Mouse (Mus musculus): ENCODE data around the gene Tex33.

The Tex33 gene

DNA sequence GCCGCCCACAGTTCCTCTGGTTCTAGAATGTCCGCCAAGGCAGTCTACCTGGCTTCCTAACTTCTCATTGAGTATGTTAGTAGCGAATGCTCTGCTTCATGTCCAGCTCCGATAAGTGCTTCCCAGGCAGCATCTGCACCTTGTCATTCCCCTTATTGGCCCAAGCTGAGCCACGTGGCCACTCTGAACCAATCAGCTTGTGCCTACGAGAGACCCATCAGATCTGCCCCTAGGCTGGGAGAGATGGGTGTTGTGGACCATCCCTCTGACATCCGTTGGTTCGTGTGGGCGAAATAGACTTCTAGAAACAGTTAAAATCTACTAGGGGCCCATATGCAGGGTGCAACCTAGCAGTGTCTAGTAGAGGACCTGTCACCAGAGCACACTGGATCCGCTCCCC is 17.9 kb downstream of the Tex33 start:
- intact Hi-C loops (cut with DNase I): no loop called here

DNA sequence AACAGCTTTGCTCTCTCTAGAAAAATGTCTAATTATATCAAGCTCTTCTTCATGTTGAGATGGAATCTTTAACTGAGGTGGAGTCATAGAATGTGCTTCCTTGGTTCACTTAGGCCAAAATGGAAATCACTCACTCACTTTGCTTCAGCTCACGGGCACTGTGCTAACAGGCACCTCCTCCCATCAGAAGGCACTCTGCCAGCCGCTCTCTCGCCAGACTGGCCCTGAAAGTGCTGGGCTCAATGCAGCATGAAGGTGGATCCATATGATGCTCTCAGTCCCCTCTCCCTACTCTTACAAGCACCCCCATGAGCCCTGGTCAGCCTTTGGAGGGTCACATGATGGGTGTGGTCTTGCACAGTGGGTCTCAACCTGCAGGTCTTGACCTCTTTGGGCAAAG is 21.5 kb downstream of the Tex33 start:
- intact Hi-C loops (cut with DNase I): no loop called here

DNA sequence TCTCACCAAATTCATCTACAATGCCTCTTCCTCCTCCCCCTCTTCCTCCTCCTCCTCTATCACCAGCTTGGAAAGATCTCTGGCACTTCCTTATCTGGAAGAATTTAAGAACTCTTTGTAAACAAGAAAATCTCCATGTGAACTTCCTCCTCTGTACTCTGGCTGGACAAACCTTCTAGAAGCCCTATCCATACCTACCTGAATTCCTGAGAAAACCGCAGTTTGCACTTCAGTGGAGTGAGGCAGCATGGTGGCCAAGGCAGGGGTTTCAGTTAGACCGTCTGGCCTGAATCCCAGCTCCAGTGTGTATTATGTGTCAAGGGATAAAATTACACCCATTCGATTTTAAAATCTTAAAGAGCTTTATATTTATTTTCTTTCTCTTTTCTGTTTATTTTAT is 22.9 kb downstream of the Tex33 start:
- intact Hi-C loops (cut with DNase I): no loop called here

DNA sequence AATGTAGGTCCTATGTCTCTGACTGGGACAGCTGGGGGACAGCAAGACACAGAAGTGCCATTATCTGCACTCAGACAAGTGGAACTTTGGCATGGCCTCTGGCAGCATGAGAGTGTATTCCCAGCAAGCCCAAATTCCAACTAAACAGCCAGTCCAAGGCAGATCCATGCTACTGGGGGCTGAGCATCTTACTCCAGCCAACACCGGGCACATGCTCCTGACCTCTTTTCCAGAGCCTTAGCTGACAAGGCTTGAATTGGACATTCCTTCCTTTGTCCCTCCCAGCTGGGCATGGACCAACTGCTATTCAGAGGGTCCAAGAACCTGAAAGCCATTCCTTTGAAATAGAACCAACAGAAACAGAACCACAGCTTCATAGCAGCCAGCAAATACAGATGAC is 26.1 kb downstream of the Tex33 start:
- intact Hi-C loops (cut with DNase I): loop anchor here (1.0 kb wide), 1 partner anchor 112 kb away; no protein-coding TSS in a partner anchor

DNA sequence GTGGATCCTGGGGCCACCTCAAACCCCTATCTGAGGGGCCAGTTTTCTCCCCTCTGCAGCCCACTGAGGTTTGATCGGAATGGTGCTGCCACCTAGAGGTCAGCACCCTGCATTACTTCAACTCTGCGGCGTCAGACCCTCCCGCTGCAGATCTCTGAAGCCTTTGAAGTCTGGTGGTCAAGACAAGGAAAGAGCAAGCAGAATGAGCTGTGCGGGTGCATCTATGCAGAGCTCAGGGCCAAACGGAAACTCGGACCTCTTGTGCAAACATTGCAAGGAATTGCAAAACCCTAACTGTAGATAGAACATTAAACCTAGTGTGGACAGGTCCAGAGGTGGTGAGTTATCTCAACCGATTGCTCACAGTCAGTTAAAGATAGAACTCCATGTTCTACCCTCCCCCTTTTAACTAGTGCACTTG is 26.8 kb downstream of the Tex33 start:
- intact Hi-C loops (cut with DNase I): loop anchor here (1.0 kb wide), 1 partner anchor 112 kb away; no protein-coding TSS in a partner anchor

DNA sequence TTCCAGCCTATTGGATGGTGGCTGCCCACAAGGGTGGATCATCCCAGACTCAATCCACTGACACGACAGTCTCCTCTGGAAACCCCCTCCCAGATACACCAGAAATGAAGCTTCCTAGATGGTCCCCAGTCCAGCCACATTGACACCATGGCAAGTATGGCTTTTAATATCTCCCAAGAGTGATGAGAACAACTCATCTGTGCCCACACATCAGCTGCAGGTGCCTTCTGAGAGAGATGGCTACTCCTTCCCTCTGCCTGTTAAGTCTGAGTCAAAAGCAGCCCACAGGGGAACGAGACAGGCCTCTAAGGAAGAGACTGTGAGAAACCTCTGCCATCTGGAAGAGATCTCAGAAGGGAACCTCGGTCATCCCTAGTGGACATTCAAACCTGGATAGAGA is 27.9 kb downstream of the Tex33 start:
- intact Hi-C loops (cut with DNase I): no loop called here

DNA sequence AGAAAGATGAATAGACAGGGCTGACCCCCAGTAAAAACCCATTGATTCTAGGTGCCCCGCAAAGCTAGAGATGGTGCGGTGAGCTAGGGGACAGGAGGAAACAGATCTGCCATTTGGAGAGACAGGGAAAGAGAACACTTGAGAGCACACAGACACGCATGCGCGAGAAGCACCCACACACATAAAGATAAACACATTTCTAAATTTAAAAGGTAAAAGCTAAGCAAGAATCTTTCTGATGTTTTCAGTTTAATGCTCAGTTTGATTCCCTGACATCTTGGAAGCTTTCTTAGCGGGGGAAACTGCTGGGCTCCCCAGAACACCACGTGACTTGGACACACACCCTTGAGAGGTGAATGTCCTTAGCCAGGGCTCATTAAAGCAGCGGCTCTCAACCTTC is 28.8 kb downstream of the Tex33 start:
- intact Hi-C loops (cut with DNase I): no loop called here

DNA sequence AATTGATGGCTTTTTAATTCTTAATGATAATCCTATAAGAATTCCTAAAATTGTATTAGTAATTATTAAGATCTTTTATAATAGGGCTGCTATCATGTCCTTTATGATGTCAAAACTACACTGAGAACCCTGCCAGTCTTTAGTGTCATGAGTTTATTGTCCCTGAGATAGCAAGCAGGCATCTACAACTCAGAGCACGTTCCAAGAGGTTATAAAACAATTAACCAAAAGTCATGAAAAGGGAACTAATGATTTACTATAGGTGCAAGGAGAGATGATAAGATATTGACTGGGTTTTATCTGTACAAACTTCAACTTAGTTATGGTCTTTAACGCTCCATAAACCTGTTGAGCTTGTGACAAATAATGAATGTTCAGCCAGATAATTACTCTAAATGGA is 29.8 kb downstream of the Tex33 start:
- intact Hi-C loops (cut with DNase I): no loop called here

DNA sequence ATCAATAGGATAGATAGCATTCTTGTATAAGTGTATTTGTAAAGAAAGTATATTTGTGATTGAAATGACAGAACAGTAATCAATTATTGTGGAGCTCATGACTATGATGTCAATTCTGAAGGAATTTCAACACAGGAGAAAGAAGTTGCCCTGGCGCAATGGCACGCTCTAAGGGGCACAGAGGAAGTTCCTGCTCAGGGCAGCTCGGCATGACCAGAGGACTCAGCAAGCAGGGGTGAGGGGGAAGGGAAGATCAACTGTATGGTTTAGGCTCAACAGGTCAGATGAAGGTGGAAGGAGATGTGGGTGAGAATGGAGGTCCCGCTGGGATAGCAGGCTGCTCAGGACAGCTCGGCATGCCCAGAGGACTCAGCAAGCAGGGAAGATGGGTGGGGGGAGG is 40.2 kb downstream of the Tex33 start:
- intact Hi-C loops (cut with DNase I): loop anchor here (2.0 to 10.0 kb wide), 2 partner anchors 67 to 189 kb away; partner anchors contain the start of gene Sstr3

DNA sequence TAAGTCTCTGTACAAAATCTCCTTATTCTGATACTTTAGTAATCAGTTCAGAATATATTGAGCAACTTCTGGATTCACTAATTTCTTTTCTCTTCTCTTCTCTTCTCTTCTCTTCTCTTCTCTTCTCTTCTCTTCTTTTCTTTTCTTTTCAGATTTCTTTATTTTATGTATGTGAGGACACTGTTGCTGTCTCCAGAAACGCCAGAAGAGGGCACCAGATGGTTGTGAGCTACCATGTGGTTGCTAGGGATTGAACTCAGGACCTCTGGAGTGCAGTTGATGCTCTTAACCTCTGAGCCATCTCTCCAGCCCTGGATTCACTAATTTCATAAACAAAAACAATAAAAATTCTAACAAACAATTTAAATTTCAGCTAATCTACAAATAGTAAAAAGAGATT is 40.8 kb downstream of the Tex33 start:
- intact Hi-C loops (cut with DNase I): loop anchor here (2.0 to 10.0 kb wide), 2 partner anchors 68 to 190 kb away; partner anchors contain the start of gene Sstr3

DNA sequence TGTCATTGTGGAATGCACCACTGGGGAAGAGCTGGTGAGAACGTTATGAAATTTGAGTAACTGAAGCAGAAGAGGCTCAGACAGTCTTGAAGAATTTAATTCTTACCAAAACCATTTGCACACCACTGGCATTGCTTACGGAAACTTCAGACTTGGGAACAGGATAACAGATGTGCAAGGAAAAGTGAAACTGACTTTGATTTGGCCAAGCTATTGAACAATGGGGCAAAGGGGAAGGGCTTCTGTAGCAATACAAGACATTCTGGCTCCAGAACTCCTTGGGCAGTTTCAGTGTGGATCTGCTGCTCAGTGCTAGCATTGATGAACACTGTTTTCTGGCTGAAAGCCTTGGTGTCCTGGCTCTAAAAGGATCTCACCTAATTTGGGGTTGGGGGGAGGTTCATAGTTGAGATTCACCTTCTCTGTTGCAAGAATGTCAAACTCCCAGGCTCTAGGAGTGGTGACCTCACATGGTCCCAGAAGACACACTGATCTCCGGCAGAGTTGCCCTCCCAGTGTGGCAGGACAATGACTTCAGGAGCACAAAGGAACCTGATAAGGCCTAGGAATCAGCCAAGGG is 44.0 kb downstream of the Tex33 start:
- intact Hi-C loops (cut with DNase I): loop anchor here (10.0 kb wide), 1 partner anchor 193 kb away; the partner anchor contains the start of gene Sstr3

DNA sequence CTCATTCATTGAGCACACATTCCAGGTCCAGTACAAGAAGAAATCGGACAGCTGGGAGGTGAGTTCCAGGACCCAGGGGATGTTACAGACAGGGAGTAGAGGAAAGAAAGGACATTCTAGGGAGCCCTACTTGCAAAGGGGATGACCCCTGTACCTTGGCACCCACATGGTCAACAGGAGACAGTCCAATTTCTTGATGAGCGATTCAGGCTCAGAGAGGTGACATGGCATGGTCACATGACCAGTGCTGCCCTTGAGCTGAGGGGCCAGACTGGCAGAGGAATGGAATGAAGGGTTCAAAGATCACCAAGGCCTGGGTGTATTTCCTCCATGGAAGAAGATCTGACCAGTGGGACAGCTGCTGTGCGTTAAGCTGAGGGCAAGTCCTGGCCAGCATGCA is 51.1 kb downstream of the Tex33 start:
- intact Hi-C loops (cut with DNase I): no loop called here

DNA sequence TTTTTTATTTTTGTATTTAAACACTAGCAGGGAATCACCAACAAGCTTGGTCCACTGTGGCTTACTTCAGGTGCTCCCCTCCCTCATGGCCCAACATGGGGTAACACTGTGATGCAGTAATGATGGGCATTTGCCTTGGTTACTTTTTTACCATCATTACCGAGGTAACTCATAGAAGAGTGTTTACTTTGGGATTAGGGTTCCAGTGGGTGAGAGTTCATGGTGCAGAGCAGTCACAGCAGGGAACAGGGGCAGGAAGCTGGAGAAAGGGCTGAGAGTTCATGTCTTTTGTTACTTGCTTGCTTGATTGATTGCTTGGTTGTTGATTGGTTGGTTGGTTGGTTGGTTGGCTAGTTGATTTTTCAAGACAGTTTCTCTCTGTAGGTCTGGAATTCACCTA is 52.0 kb downstream of the Tex33 start:
- intact Hi-C loops (cut with DNase I): no loop called here

DNA sequence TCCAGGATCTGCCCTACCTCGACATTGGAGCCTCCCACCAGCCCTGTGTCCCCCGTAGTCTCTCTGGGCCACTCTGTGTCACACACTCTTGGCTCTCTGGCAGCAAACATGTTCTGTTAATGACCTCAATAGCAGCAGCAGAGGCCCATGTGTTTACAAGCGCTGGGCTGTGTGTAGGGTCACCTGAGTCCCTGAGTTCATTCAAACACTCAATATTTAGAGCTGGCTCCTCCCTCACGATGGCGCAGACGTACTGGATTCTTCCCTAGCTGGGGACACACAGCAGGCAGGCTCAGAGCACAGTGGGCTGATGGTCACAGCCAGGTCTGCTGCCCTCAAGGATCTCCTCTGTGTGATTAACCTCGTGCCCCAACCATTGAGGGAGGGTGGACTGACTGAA is 54.8 kb downstream of the Tex33 start:
- intact Hi-C loops (cut with DNase I): loop anchor here (1.0 kb wide), 1 partner anchor 84 kb away; no protein-coding TSS in a partner anchor

DNA sequence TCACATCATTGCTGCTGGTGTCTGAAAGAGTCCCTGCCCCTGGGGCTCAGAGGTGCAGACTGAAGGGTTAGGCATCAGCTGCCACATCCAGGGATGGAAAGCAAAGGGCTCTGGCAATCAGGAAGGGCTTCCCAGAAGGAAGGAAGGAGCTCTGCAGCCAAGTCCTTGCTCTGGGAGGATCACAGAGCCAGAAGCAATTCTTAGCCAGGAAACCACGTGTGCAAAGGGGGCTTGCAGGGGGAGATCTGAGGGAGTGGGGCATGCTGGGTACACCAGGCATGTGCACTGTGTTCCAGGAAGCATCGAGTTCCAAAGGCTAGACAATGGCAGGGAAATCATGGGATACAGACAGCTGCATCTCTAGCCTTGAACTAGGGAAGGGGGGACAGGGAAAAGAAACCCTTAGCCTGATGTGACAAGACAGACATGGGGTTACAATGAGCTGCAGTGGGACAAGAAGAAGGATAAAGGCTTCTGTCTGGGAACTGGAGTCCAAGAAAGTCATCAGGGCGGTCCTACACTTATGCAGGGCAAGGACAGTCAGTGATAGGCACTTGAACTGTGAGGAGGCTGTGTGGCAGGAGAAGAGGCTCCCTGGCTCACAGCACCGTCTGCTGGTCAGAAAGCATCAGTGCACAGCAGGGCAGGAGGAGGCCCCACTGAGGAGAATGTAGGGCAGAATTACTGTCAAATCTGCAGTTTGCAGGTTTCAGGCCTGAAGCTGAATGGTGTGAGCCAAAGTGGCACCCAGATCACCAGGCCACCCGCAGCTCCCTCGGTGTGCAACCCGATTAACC is 55.9 kb downstream of the Tex33 start:
- intact Hi-C loops (cut with DNase I): loop anchor here (1.0 to 10.0 kb wide), 3 partner anchors 43 to 155 kb away; no protein-coding TSS in a partner anchor

DNA sequence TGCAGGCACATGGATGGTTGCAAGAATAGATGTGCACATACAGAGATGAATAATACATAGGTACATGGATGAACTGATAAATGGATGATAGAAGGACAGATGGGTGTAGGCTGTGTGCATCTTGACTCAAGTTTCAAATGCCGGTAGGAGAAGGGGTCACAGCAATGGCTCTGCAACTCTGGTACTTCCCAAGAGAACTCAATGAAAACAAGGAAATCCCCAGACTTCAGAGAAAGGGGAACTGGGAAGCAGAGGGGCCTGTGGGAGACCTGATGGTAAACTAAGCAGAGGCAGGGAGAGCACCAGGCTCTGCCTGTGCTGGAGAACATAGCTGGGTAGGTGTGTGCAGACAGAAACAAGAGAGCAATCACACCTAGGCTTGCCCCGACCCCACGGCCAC is 61.3 kb downstream of the Tex33 start:
- intact Hi-C loops (cut with DNase I): loop anchor here (10.0 kb wide), 1 partner anchor 150 kb away; no protein-coding TSS in a partner anchor

DNA sequence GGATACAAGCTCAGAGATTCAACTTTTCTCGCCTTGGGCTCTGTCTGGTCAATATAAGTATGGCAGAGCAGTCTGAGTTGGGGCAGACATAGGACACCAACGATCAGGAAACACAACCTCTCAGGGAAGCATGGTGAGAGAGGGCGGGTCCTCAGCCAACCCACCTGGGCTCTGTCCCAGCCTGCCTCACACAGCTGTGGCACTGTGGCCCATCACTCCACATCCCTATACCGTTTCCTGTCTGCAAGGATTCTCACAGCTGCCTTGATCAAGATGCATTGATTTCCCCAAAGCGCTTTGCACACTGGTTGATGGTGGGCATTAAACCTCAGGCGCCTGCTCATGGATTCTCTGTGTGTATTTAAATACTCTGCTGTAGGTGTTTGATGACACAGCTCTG is 62.7 kb downstream of the Tex33 start:
- intact Hi-C loops (cut with DNase I): loop anchor here (10.0 kb wide), 1 partner anchor 148 kb away; no protein-coding TSS in a partner anchor

DNA sequence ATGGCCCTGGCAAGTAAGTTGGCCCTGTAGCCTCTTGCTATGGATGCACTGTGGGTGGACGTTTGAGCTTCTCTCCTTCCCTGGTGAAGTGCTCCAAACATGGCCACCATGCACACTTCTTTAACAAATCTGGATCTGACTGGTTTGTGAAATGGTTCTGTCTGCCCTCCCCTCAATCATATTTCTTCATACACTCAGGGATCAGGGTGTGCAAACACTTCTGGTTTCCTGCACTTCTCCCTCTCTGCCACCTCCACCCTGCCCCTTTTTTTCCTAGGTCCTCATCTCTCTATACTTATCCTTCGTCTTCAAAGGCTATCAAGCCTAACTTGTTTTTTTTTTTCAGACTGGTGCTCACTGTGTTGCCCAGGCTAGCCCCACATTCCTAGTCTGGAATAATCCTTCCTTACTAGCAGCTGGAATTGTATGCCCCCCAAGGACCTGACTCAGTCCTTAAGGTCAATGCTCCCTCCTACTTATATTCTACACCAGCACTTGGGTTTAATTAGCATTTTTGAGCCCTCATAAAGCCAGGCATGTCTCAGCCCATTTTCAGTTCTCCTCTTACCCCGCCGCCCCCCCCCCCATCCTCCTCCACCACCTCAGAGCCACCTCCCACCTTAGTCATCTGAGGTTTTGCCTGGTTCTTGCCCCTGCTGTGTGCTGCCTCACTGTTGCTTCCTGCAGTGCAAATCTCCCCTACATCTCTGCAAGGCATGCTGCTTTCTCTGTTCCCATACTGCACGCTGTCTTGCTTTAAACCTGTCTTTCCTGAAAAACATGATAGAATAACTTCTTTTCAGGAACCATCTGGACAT is 64.0 kb downstream of the Tex33 start:
- intact Hi-C loops (cut with DNase I): loop anchor here (10.0 kb wide), 1 partner anchor 147 kb away; no protein-coding TSS in a partner anchor

DNA sequence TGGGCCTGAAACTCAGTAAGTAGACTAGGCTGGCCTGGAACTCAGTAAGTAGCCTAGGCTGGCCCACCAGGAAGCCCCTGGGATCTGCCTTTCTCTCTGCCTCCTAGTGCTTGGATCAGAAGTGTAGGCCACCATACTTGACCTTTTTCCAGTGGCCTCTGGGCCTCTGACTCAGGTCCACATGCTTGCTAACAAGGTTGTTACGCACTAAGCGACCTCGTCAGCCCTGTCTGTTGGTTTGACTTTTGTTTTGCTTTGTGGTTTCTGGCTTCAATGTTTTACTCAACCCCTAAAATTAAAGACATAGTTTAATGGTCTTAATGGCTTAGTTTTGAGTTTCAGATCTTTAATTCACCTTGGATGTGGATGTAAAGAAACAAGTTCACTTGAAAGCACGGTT is 65.0 kb downstream of the Tex33 start:
- intact Hi-C loops (cut with DNase I): loop anchor here (10.0 kb wide), 1 partner anchor 146 kb away; no protein-coding TSS in a partner anchor

DNA sequence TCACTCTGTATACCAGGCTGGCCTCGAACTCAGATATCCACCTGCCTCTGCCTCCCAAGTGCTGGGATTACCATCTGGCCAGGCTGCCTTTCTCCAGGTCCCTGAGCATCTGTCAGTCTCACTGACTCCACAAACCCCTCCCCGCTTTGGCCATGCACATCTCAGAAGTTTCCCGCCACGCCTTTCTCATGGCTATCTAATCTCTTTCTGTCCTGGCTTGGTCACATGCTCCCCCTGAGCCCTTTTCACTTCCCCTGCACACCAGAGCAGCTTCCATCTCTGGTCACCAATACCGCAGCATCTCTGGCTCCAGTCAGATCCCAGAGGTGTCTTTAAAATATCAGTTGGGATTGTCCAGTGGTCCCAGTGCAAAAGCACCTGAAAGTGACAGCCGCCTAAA is 65.7 kb downstream of the Tex33 start:
- intact Hi-C loops (cut with DNase I): loop anchor here (10.0 kb wide), 1 partner anchor 145 kb away; no protein-coding TSS in a partner anchor

DNA sequence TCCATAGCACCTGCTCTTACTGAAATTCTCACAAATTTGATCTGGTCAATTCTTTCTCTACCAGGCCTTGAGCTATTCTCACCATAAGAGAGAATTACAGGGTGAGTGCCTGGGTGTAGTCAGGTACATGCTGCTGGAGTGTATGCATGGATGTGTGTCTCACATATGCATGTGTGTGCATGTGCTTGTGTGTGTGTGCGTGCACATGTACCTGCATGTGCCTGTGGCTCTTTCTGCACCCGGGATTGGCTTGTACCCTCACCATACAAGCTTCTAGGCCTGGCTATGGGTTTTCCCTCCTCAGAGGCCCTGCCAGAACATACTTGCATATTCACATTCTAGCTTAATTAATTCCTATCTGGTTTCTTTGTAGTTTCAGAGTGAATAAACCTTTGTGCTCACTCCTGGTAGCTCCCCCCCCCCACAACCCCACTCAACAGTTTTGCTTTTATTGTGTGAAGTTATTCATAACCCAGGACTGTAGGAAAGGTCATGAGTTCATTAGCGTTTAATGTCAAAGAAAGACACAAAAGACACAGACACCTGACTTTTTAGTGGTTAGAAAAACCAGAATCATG is 67.1 kb downstream of the Tex33 start:
- intact Hi-C loops (cut with DNase I): no loop called here
